Mouse (Mus musculus) liver, postnatal 0 days (tissue): Measurements from ENCODE around the gene Ccdc142.

Experiments used
- CTCF ChIP-seq: sonication (generic); IDR thresholded peaks from 2 replicates; pipeline ENCODE4 v1.5.1; 2016; ENCODE audit warnings: antibody characterized with exemption, low read depth
- EP300 ChIP-seq: IDR thresholded peaks from 2 replicates; pipeline ENCODE4 v1.6.1; 2016; ENCODE audit warnings: antibody characterized with exemption, low read depth, mild to moderate bottlenecking

- TF ChIP-seq EP300 (no peak), CTCF (no peak)
Observed at GRCm38 (mm10) chr6:83111510-83112136, 10.2 kb downstream of the Ccdc142 start.
